Mouse (Mus musculus): ENCODE results near the gene Trim11.

DNA sequence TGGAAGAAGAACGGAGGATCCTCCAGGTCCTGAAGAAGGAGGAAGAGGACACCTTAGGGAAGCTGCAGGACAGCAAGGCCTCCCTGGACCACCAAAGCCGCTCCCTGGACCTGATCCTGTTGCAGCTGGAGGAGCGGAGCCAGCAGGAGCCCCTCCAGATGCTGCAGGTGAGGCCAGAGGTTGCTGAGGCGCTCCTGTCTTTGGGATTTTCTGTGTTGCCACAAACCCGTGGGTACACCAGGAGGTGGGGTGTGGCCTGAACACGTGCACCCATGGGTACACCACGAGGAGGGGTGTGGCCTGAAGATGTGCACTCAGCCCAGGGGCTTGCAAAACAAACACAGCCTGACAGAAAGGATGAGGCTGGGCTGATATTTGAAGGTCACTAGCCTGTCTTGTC lies 9.3 kb upstream of the Trim11 start:
- TF ChIP-seq CTCF (IDR thresholded peaks at IDR 0.05; ENCODE audit: low read depth, low read length) (no peak), POLR2A (IDR thresholded peaks at IDR 0.05; ENCODE audit: extremely low read depth, insufficient read depth, low read length) (no peak)

Data from liver, adult 2 months (tissue).